Mouse (Mus musculus) midbrain, embryonic 12.5 days (tissue): ENCODE data around the gene Gm20388. TPM values are rescaled to one million over a fixed set of nuclear protein-coding genes. Genes with fewer than 3 reads are reported as not detected.

Experiments
- ATAC-seq: fragments of 200-750 bp; cut with Nextera tagmentation; 2 replicates; pipeline ENCODE4 v1.8.0; 2017; ENCODE audit warnings: low read depth, moderate TSS enrichment, moderate library complexity; ENCODE audit not compliant: low FRiP score
- H3K27ac ChIP-seq: fragments of 300-500 bp; sonication (generic); replicated peaks from 2 replicates; pipeline ENCODE4 v1.5.1; 2016; ENCODE audit warnings: mild to moderate bottlenecking
- H3K27me3 ChIP-seq: fragments of 300-500 bp; sonication (generic); 2 replicates; pipeline ENCODE4 v1.6.1; 2016; ENCODE audit warnings: mild to moderate bottlenecking
- H3K36me3 ChIP-seq: fragments of 300-500 bp; sonication (generic); 2 replicates; pipeline ENCODE4 v1.6.1; 2016
- H3K4me1 ChIP-seq: fragments of 300-500 bp; sonication (generic); 2 replicates; pipeline ENCODE4 v1.6.1; 2016
- H3K4me2 ChIP-seq: fragments of 300-500 bp; sonication (generic); replicated peaks from 2 replicates; pipeline ENCODE4 v1.6.1; 2016; ENCODE audit warnings: mild to moderate bottlenecking, moderate library complexity
- H3K4me3 ChIP-seq: fragments of 300-500 bp; sonication (generic); 2 replicates; pipeline ENCODE4 v1.5.1; 2016; ENCODE audit warnings: mild to moderate bottlenecking
- H3K9ac ChIP-seq: fragments of 300-500 bp; sonication (generic); replicated peaks from 2 replicates; pipeline ENCODE4 v1.6.1; 2016; ENCODE audit warnings: mild to moderate bottlenecking, moderate library complexity
- H3K9me3 ChIP-seq: fragments of 300-500 bp; sonication (generic); 2 replicates; pipeline ENCODE4 v1.6.1; 2016; ENCODE audit warnings: mild to moderate bottlenecking
- WGBS: fragments of 180-500 bp; shearing (Covaris S2); methylation state at CpG from one replicate; pipeline ENCODE4 v1.1.7; 2016; 5-methylcytosine and 5-hydroxymethylcytosine counted together
- polyA plus RNA-seq: library from polyadenylated mRNA; unstranded; fragments of >200 nt; fragmentation: Nextera tagmentation; extraction: Ambion mirVana; gene quantifications from 2 replicates; pipeline ENCODE4 v1.2.1, GENCODE M21; 2016

Gm20388 gene
- polyA plus RNA-seq, 1 experiment from 2014 or later: not detected

DNA sequence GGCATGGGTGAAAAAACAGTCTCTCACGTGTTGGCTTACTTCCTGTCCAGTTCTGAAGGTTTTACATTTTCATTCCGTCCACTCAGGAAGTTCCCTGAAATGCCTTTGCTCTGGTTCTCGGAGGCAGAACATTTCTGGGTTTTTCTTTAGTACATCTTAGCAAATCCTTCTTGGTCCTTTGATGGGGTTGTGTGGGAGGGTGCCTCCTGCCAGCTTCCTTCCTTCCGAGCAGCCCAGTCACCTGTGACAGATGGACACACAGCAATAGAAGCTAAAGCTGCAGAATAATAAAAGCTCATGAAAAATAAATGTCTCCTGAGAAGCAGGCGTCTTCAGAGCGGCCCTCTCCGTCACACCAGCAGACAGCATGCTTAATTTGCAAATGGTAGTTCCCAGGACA lies 4168.3 kb downstream of the Gm20388 start:
- ATAC-seq: no peak
- Histone ChIP-seq H3K36me3 (no peaks in the 10 kb centered on the region), H3K9me3 (no peaks in the 10 kb centered on the region), H3K4me1 (0 out of 2 replicates have a peak, but pooled peaks cover 3% of the 10 kb centered on the region), H3K27ac (no peak overlapping the region), H3K27me3 (no peaks in the 10 kb centered on the region), H3K4me3 (no peak overlapping the region), H3K4me2 (no peak overlapping the region), H3K9ac (no peak overlapping the region)
- 68% methylated on average over 7 of the region's 7 CpGs for WGBS

GRCm38 (mm10) chr8:124080467-124081326 lies 4170.1 kb downstream of the Gm20388 start:
- 86% methylated on average over 21 of the region's 21 CpGs for WGBS
- Histone ChIP-seq H3K27ac (peak overlapping the region; percentile 17; the same call in 1 of the 2 replicates), H3K9ac (no peak overlapping the region), H3K36me3 (no peaks in the 10 kb centered on the region), H3K27me3 (no peaks in the 10 kb centered on the region), H3K4me2 (no peak overlapping the region), H3K9me3 (no peaks in the 10 kb centered on the region), H3K4me1 (0 out of 2 replicates have a peak, but pooled peaks cover 3% of the 10 kb centered on the region), H3K4me3 (no peak overlapping the region)
- no peak for ATAC-seq

DNA sequence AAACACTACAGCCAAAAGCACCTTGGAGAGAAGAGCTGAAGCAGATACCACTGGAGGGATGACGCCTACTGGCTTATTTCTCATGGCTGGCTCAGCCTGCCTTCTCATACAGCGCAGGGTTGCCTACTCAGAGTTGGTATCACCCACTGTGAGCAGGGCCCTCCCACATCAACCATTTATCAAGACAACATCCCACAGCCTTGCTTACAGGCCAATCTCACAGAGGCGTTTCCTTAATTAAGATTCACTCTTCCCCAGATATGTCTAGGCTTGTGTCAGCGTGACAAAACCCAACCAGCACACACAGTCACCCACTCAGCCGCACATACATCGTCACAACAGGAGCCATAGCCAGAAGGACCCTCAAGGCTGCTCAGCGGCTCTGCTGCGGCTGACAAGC lies 4172.0 kb downstream of the Gm20388 start:
- 94% methylated on average over 8 of the region's 8 CpGs for WGBS
- ATAC-seq: no peak

GRCm38 (mm10) chr8:124083611-124084010 lies 4173.0 kb downstream of the Gm20388 start:
- Histone ChIP-seq H3K9me3 (no peaks in the 10 kb centered on the region), H3K4me3 (no peak overlapping the region), H3K27ac (no peak overlapping the region), H3K4me1 (0 out of 2 replicates have a peak, but pooled peaks cover 4% of the 10 kb centered on the region), H3K27me3 (peaks cover 5% of the 10 kb centered on the region; the same call in 1 of the 2 replicates), H3K4me2 (no peak overlapping the region), H3K9ac (no peak overlapping the region), H3K36me3 (no peaks in the 10 kb centered on the region)
- WGBS: 83% methylated on average over 7 of the region's 7 CpGs
- ATAC-seq: no peak

More for the DNA sequence above, 4172.0 kb downstream of the Gm20388 start:
- Histone ChIP-seq H3K9ac (no peak overlapping the region), H3K4me1 (no peaks in the 10 kb centered on the region), H3K27ac (no peak overlapping the region), H3K4me3 (no peak overlapping the region), H3K27me3 (peaks cover 5% of the 10 kb centered on the region; the same call in 1 of the 2 replicates), H3K36me3 (no peaks in the 10 kb centered on the region), H3K4me2 (no peak overlapping the region), H3K9me3 (no peaks in the 10 kb centered on the region)

DNA sequence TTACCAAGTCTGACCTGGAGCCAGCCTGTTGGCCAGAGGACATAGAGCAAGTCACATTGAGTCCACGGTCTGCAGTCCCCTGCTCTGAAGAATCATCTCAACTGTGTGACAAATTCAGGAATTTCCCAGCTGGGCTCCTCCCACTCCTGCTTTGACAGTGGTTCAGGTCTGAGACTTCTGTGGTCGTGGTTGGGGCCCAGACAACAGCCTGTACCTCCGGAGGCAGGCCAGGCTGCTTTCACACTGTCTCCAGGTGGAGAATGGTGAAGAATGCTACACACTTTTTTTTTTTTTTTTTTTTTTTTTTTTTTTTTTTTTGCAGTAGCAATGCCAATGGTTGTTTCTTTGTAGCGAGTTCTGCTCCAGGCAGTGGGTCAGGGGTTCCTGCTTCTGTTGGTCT lies 4175.0 kb downstream of the Gm20388 start:
- 77% methylated on average over 4 of the region's 4 CpGs for WGBS
- Histone ChIP-seq H3K36me3 (no peaks in the 10 kb centered on the region), H3K9me3 (no peaks in the 10 kb centered on the region), H3K9ac (no peak overlapping the region), H3K4me3 (no peak overlapping the region), H3K4me2 (no peak overlapping the region), H3K4me1 (0 out of 2 replicates have a peak, but pooled peaks cover 4% of the 10 kb centered on the region), H3K27ac (no peak overlapping the region), H3K27me3 (peaks cover 5% of the 10 kb centered on the region; the same call in 1 of the 2 replicates)
- no peak for ATAC-seq

DNA sequence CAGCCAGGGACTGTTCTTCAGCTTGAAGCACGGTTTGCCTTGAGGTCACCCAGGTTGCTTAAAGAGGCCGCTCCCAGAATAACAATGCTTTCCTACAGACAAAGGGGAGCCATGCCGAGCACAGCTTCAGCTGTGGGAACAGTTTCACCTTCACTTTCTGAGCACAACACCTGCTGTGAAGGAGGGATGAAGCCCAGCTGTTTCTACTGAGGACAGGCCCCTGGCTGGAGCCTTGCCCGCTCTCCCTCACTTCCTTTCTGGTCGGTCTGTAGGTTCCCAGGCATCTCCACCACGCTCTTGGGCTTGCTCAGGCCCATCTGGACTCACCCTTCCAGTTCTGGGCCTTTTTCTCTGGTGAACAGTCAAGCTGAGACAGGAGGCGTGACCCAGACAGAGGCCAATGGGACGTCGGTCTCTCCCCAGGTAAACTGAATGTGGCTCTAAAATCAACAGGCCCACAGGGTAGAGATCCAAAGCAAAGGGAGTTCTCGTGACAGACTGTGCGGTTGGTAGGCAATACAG lies 4177.5 kb downstream of the Gm20388 start:
- Histone ChIP-seq H3K27ac (no peak overlapping the region), H3K4me1 (0 out of 2 replicates have a peak, but pooled peaks cover 4% of the 10 kb centered on the region)
- ATAC-seq: no peak

GRCm38 (mm10) chr8:124089016-124089415 lies 4178.4 kb downstream of the Gm20388 start:
- H3K27ac ChIP-seq: no peak overlapping the region
- no peak for ATAC-seq
- 75% methylated on average over 5 of the region's 5 CpGs for WGBS
- no peak overlapping the region for H3K4me2 ChIP-seq
- peaks cover 5% of the 10 kb centered on the region; the same call in 1 of the 2 replicates for H3K27me3 ChIP-seq
- H3K4me3 ChIP-seq: no peak overlapping the region
- 0 out of 2 replicates have a peak, but pooled peaks cover 4% of the 10 kb centered on the region for H3K4me1 ChIP-seq
- H3K9ac ChIP-seq: no peak overlapping the region
- no peaks in the 10 kb centered on the region for H3K9me3 ChIP-seq
- H3K36me3 ChIP-seq: no peaks in the 10 kb centered on the region

More for the DNA sequence above, 4177.5 kb downstream of the Gm20388 start:
- Histone ChIP-seq H3K4me2 (no peak overlapping the region), H3K4me3 (no peak overlapping the region), H3K9ac (no peak overlapping the region), H3K36me3 (no peaks in the 10 kb centered on the region), H3K9me3 (no peaks in the 10 kb centered on the region), H3K27me3 (peaks cover 5% of the 10 kb centered on the region; the same call in 1 of the 2 replicates)
- 39% methylated on average over 11 of the region's 11 CpGs for WGBS

DNA sequence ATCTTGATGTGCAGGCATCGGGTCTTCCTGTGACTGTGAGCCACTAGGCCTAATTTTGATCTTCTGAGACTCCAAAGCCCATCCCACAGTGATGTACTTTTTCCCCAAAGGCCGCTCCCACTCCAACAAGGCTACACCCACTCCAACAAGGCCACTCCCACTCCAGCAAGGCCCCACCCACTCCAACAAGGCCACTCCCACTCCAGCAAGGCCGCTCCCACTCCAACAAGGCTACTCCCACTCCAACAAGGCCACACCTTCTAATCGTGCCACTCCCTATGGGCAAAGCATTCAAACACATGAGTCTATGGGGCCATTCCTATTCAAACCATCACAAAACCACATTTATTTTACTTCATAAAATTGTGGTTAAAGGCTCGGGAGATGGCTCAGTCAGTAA lies 4179.8 kb downstream of the Gm20388 start:
- H3K9ac ChIP-seq: no peak overlapping the region
- 96% methylated on average over 5 of the region's 5 CpGs for WGBS
- no peaks in the 10 kb centered on the region for H3K9me3 ChIP-seq

DNA sequence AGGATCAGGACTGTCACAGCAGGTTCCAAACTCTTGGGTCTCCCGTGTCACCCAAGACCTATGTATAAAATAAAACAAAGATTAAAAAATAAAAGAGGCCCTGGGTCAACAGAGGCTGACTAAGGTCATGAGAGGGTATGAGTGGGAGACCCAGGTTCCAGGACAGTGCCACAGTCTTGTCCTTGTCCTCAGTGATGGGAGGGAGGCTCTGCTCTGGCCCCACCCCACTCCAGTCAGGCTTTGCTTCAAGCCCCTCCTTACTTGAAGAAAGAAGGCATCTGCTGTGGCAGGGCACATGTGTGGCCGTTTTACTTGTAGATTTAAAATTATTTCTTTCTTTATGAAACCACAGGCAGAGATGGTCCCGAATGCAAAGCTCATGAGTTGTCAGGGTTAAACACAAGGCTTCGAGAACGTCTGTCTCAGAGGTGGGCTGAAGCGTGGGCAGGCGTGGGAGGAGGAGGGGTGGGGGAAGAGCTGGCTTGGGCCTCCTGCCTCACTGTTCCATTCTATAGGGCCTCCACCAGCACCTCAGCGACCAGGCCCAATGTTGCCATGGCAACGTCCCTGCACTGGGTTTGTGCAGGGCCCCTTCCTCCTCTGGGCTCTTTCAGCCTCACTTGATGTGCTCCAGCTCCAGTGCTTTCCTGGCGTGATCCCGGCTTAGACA lies 4188.4 kb downstream of the Gm20388 start:
- peak overlapping the region; percentile 22 for H3K4me2 ChIP-seq
- 0 out of 2 replicates have a peak overlapping the region, but pooled peaks have one; percentile 4 for H3K9ac ChIP-seq
- ATAC-seq: peak; percentile 96
- H3K4me3 ChIP-seq: no peak overlapping the region
- H3K9me3 ChIP-seq: no peaks in the 10 kb centered on the region
- no peaks in the 10 kb centered on the region for H3K27me3 ChIP-seq
- peaks cover 18% of the 10 kb centered on the region for H3K4me1 ChIP-seq
- H3K36me3 ChIP-seq: no peaks in the 10 kb centered on the region
- WGBS: 21% methylated on average over 11 of the region's 11 CpGs
- 0 out of 2 replicates have a peak overlapping the region, but pooled peaks have one; percentile 17 for H3K27ac ChIP-seq

More for the DNA sequence above, 4179.8 kb downstream of the Gm20388 start:
- Histone ChIP-seq H3K4me1 (0 out of 2 replicates have a peak, but pooled peaks cover 4% of the 10 kb centered on the region), H3K36me3 (no peaks in the 10 kb centered on the region), H3K4me2 (no peak overlapping the region), H3K4me3 (no peak overlapping the region), H3K27me3 (peaks cover 5% of the 10 kb centered on the region; the same call in 1 of the 2 replicates), H3K27ac (no peak overlapping the region)
- no peak for ATAC-seq

GRCm38 (mm10) chr8:124099623-124099965 lies 4189.0 kb downstream of the Gm20388 start:
- no peak overlapping the region for H3K9ac ChIP-seq
- WGBS: 53% methylated on average over 6 of the region's 6 CpGs
- H3K27ac ChIP-seq: 0 out of 2 replicates have a peak overlapping the region, but pooled peaks have one; percentile 17
- H3K4me3 ChIP-seq: no peak overlapping the region
- H3K4me2 ChIP-seq: peak overlapping the region; percentile 22; the same call in 1 of the 2 replicates
- no peaks in the 10 kb centered on the region for H3K36me3 ChIP-seq
- ATAC-seq: peak; percentile 35
- H3K9me3 ChIP-seq: no peaks in the 10 kb centered on the region
- peaks cover 18% of the 10 kb centered on the region for H3K4me1 ChIP-seq
- H3K27me3 ChIP-seq: no peaks in the 10 kb centered on the region

- Histone ChIP-seq H3K4me1 (no peaks in the 10 kb centered on the region), H3K36me3 (no peaks in the 10 kb centered on the region), H3K4me2 (no peak overlapping the region), H3K27ac (no peak overlapping the region), H3K27me3 (no peaks in the 10 kb centered on the region), H3K9me3 (no peaks in the 10 kb centered on the region), H3K4me3 (no peak overlapping the region), H3K9ac (no peak overlapping the region)
- no peak for ATAC-seq
- 74% methylated on average over 6 of the region's 6 CpGs for WGBS
These were observed 4195.2 kb downstream of the Gm20388 start for GRCm38 (mm10) chr8:124105869-124106268.
